Mouse (Mus musculus) CD8-positive naive resting alpha-beta T cell, adult 2 months (primary cell): ENCODE data around the gene Hdac9.
"Not testable (repeated sequence)": the region's sequence is repeated elsewhere in the genome, so short reads cannot be mapped to it uniquely, and the experiment has no call there.

Experiments used
- DNase-seq, 2 experiments: peaks; one replicate each; pipeline ENCODE4 v3.0.0; 2022; ENCODE audit warnings: low read depth in 2 of 2, low spot score in 2 of 2

The Hdac9 gene

GRCm38 (mm10) chr12:34498331-34498730, 418.6 kb downstream of the Hdac9 start:
- no peak for DNase-seq

- DNase-seq: no peak
These were observed 419.2 kb downstream of the Hdac9 start for GRCm38 (mm10) chr12:34497702-34498101.

- no peak for DNase-seq
These were observed 421.0 kb downstream of the Hdac9 start for GRCm38 (mm10) chr12:34495940-34496339.

GRCm38 (mm10) chr12:34489629-34490028, 427.3 kb downstream of the Hdac9 start:
- DNase-seq: no peak

GRCm38 (mm10) chr12:34487666-34488065, 429.2 kb downstream of the Hdac9 start:
- DNase-seq: no peak

- no peak for DNase-seq
These were observed 429.9 kb downstream of the Hdac9 start for GRCm38 (mm10) chr12:34487021-34487420.

- no peak for DNase-seq
These were observed 430.9 kb downstream of the Hdac9 start for GRCm38 (mm10) chr12:34486016-34486415.

GRCm38 (mm10) chr12:34481702-34482101, 435.2 kb downstream of the Hdac9 start:
- no peak for DNase-seq

- DNase-seq: no peak
These were observed 443.8 kb downstream of the Hdac9 start for GRCm38 (mm10) chr12:34472949-34473651.

GRCm38 (mm10) chr12:34472542-34472941, 444.4 kb downstream of the Hdac9 start:
- no peak for DNase-seq

- DNase-seq: no peak
These were observed 455.2 kb downstream of the Hdac9 start for GRCm38 (mm10) chr12:34461728-34462127.

- DNase-seq: no peak
These were observed 464.3 kb downstream of the Hdac9 start for GRCm38 (mm10) chr12:34452643-34453042.

- DNase-seq: no peak
These were observed 465.7 kb downstream of the Hdac9 start for GRCm38 (mm10) chr12:34451198-34451597.

- not testable (repeated sequence) for DNase-seq
These were observed 472.2 kb downstream of the Hdac9 start for GRCm38 (mm10) chr12:34444724-34445123.

- no peak for DNase-seq
These were observed 476.0 kb downstream of the Hdac9 start for GRCm38 (mm10) chr12:34440930-34441329.

- no peak for DNase-seq
These were observed 484.0 kb downstream of the Hdac9 start for GRCm38 (mm10) chr12:34432919-34433318.

GRCm38 (mm10) chr12:34432461-34432860, 484.4 kb downstream of the Hdac9 start:
- no peak for DNase-seq

- no peak for DNase-seq
These were observed 485.1 kb downstream of the Hdac9 start for GRCm38 (mm10) chr12:34431832-34432231.

- DNase-seq: no peak
These were observed 491.4 kb downstream of the Hdac9 start for GRCm38 (mm10) chr12:34425468-34425867.

GRCm38 (mm10) chr12:34408139-34408538, 508.8 kb downstream of the Hdac9 start:
- DNase-seq: no peak

GRCm38 (mm10) chr12:34407143-34407542, 509.8 kb downstream of the Hdac9 start:
- DNase-seq: no peak

- no peak for DNase-seq
These were observed 514.8 kb downstream of the Hdac9 start for GRCm38 (mm10) chr12:34402065-34402464.

GRCm38 (mm10) chr12:34398611-34399010, 518.3 kb downstream of the Hdac9 start:
- no peak for DNase-seq
